Mouse (Mus musculus): Measurements from ENCODE around the gene Mrpl11. TPM values are rescaled to one million over a fixed set of nuclear protein-coding genes. Genes with fewer than 3 reads are reported as not detected.

Gene Mrpl11
- polyA plus RNA-seq (2015; fragmentation: Nextera tagmentation; extraction: Ambion mirVana): 132 and 137 TPM in 2 replicates

GRCm38 (mm10) chr19:4961928-4962601 is at the start of gene Mrpl11:
TSS of gene Mrpl11 (plus strand) at chr19:4962147.
- Histone ChIP-seq H3K9me3 (replicated peaks; ENCODE audit: low read length) (no peaks in the 10 kb centered on the region), H3K27me3 (ENCODE audit: insufficient read depth, low read length) (no peaks in the 10 kb centered on the region), H3K27ac (peak within 1 kb of the TSS; percentile 79), H3K36me3 (ENCODE audit: insufficient read depth, low read length) (peaks cover 18% of the 10 kb centered on the region), H3K4me1 (replicated peaks; ENCODE audit: insufficient read depth, low read length) (peaks cover 6% of the 10 kb centered on the region; the same call in 1 of the 2 replicates), H3K4me2 (ENCODE audit: low read length) (peak within 1 kb of the TSS; percentile 79), H3K9ac (ENCODE audit: low read depth, low read length) (peak within 1 kb of the TSS; percentile 75), H3K4me3 (replicated peaks; ENCODE audit: low read depth, low read length) (peak within 1 kb of the TSS; percentile 68)
- WGBS: under 1% methylated on average over 34 of the region's 34 CpGs
- peak; percentile 93 for ATAC-seq (replicated peaks; ENCODE audit: low FRiP score, low read depth)
- TF ChIP-seq CTCF (IDR thresholded peaks at IDR 0.05; ENCODE audit: low read depth): peak; percentile 93
- DNase-seq (ENCODE audit: low spot score): peak; percentile 97

GRCm38 (mm10) chr19:4915924-4916603 is 45.9 kb upstream of the Mrpl11 start:
- peaks cover 70% of the 10 kb centered on the region for H3K36me3 ChIP-seq (ENCODE audit: insufficient read depth, low read length)
- TF ChIP-seq CTCF (IDR thresholded peaks at IDR 0.05; ENCODE audit: low read depth): no peak
- no peak for ATAC-seq (replicated peaks; ENCODE audit: low FRiP score, low read depth)
- H3K4me1 ChIP-seq (replicated peaks; ENCODE audit: insufficient read depth, low read length): no peaks in the 10 kb centered on the region
- no peak overlapping the region for H3K9ac ChIP-seq (ENCODE audit: low read depth, low read length)
- DNase-seq (ENCODE audit: low spot score): no peak
- no peaks in the 10 kb centered on the region for H3K9me3 ChIP-seq (replicated peaks; ENCODE audit: low read length)
- WGBS: 92% methylated on average over 15 of the region's 15 CpGs
- H3K27ac ChIP-seq: no peak overlapping the region
- no peak overlapping the region for H3K4me3 ChIP-seq (replicated peaks; ENCODE audit: low read depth, low read length)
- no peak overlapping the region for H3K4me2 ChIP-seq (ENCODE audit: low read length)
- H3K27me3 ChIP-seq (ENCODE audit: insufficient read depth, low read length): no peaks in the 10 kb centered on the region

- DNase-seq (ENCODE audit: low spot score) (no peak), ATAC-seq (replicated peaks; ENCODE audit: low FRiP score, low read depth) (no peak)
- no peak for TF ChIP-seq CTCF (IDR thresholded peaks at IDR 0.05; ENCODE audit: low read depth)
- Histone ChIP-seq H3K27me3 (ENCODE audit: insufficient read depth, low read length) (no peaks in the 10 kb centered on the region), H3K27ac (no peak overlapping the region), H3K9ac (ENCODE audit: low read depth, low read length) (no peak overlapping the region), H3K4me2 (ENCODE audit: low read length) (no peak overlapping the region), H3K4me1 (replicated peaks; ENCODE audit: insufficient read depth, low read length) (no peaks in the 10 kb centered on the region), H3K36me3 (ENCODE audit: insufficient read depth, low read length) (peaks cover 76% of the 10 kb centered on the region), H3K9me3 (replicated peaks; ENCODE audit: low read length) (no peaks in the 10 kb centered on the region), H3K4me3 (replicated peaks; ENCODE audit: low read depth, low read length) (no peak overlapping the region)
- WGBS: 86% methylated on average over 10 of the region's 10 CpGs
These were observed 45.1 kb upstream of the Mrpl11 start for GRCm38 (mm10) chr19:4916827-4917226.

- Histone ChIP-seq H3K4me2 (ENCODE audit: low read length) (no peak overlapping the region), H3K9ac (ENCODE audit: low read depth, low read length) (no peak overlapping the region), H3K9me3 (replicated peaks; ENCODE audit: low read length) (no peaks in the 10 kb centered on the region), H3K4me1 (replicated peaks; ENCODE audit: insufficient read depth, low read length) (no peaks in the 10 kb centered on the region), H3K4me3 (replicated peaks; ENCODE audit: low read depth, low read length) (no peak overlapping the region), H3K27ac (no peak overlapping the region), H3K36me3 (ENCODE audit: insufficient read depth, low read length) (peaks cover 87% of the 10 kb centered on the region), H3K27me3 (ENCODE audit: insufficient read depth, low read length) (no peaks in the 10 kb centered on the region)
- TF ChIP-seq CTCF (IDR thresholded peaks at IDR 0.05; ENCODE audit: low read depth): no peak
- WGBS: 81% methylated on average over 6 of the region's 6 CpGs
- ATAC-seq (replicated peaks; ENCODE audit: low FRiP score, low read depth) (no peak), DNase-seq (ENCODE audit: low spot score) (no peak)
These were observed 42.3 kb upstream of the Mrpl11 start for GRCm38 (mm10) chr19:4919652-4920051.

GRCm38 (mm10) chr19:4925121-4925860 is 36.7 kb upstream of the Mrpl11 start:
- H3K4me2 ChIP-seq (ENCODE audit: low read length): no peak overlapping the region
- no peak for DNase-seq (ENCODE audit: low spot score)
- H3K27me3 ChIP-seq (ENCODE audit: insufficient read depth, low read length): no peaks in the 10 kb centered on the region
- H3K9ac ChIP-seq (ENCODE audit: low read depth, low read length): no peak overlapping the region
- no peak overlapping the region for H3K27ac ChIP-seq
- H3K36me3 ChIP-seq (ENCODE audit: insufficient read depth, low read length): peaks cover 42% of the 10 kb centered on the region
- H3K4me3 ChIP-seq (replicated peaks; ENCODE audit: low read depth, low read length): no peak overlapping the region
- peaks cover 9% of the 10 kb centered on the region for H3K4me1 ChIP-seq (replicated peaks; ENCODE audit: insufficient read depth, low read length)
- no peaks in the 10 kb centered on the region for H3K9me3 ChIP-seq (replicated peaks; ENCODE audit: low read length)
- no peak for TF ChIP-seq CTCF (IDR thresholded peaks at IDR 0.05; ENCODE audit: low read depth)
- no peak for ATAC-seq (replicated peaks; ENCODE audit: low FRiP score, low read depth)
- 94% methylated on average over 11 of the region's 11 CpGs for WGBS

GRCm38 (mm10) chr19:4927904-4928531 is 33.9 kb upstream of the Mrpl11 start, which contains the start of gene Dpp3:
TSS of gene Dpp3 (minus strand) at chr19:4928287.
- H3K4me1 ChIP-seq (replicated peaks; ENCODE audit: insufficient read depth, low read length): peaks cover 9% of the 10 kb centered on the region
- TF ChIP-seq CTCF (IDR thresholded peaks at IDR 0.05; ENCODE audit: low read depth): no peak
- ATAC-seq (replicated peaks; ENCODE audit: low FRiP score, low read depth): peak; percentile 97
- WGBS: under 1% methylated on average over 32 of the region's 32 CpGs
- H3K36me3 ChIP-seq (ENCODE audit: insufficient read depth, low read length): peaks cover 16% of the 10 kb centered on the region
- H3K9me3 ChIP-seq (replicated peaks; ENCODE audit: low read length): no peaks in the 10 kb centered on the region
- H3K27ac ChIP-seq: peak within 1 kb of the TSS; percentile 78
- no peaks in the 10 kb centered on the region for H3K27me3 ChIP-seq (ENCODE audit: insufficient read depth, low read length)
- H3K4me3 ChIP-seq (replicated peaks; ENCODE audit: low read depth, low read length): peak within 1 kb of the TSS; percentile 61
- peak within 1 kb of the TSS; percentile 68 for H3K4me2 ChIP-seq (ENCODE audit: low read length)
- peak within 1 kb of the TSS; percentile 58; the same call in 1 of the 2 replicates for H3K9ac ChIP-seq (ENCODE audit: low read depth, low read length)
- peak; percentile 100 for DNase-seq (ENCODE audit: low spot score)

All from kidney, postnatal 0 days (tissue).